Mouse (Mus musculus): ENCODE measurements around the gene Cd84. TPM values are rescaled to one million over a fixed set of nuclear protein-coding genes. Genes with fewer than 3 reads are reported as not detected.
A peak's percentile ranks its signal among the peaks of the same experiment; 100 is the strongest.

Gene Cd84
- total and polyA plus RNA-seq, 3 experiments, result 12.7 to 24.3 (median 17.4) TPM

DNA sequence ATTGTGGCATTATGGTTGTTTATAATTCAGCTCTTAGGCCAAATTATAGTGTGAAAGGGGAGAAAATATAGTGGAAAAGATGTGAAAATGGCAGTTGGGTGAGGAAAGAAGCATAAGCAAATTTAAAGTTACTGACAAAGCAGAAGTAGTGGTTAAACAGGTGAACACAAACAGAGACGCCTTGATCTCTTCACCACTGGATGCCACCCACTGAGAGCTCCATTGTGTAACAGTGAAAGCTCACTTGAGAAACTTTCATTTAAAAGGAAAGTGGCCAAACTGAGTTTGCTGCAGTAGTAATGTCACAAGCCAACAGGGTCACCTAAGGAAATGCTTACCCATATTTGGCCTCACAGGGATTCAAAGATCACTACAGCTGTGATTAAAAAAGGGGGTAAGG lies 18.2 kb upstream of the Cd84 start:
- dilution Hi-C loops (cut with MboI; ENCODE audit: extremely low pct_ligation_motif_present, extremely low pct_unique_long_range_greater_than_20kb, low sequenced_read_pairs), result no loop called here
- no peak for DNase-seq (ENCODE audit: extremely low read depth)
- Histone ChIP-seq H3K79me2 (replicated peaks; ENCODE audit: control insufficient read depth, extremely low read depth, insufficient read depth, poor library complexity, severe bottlenecking) (no peaks in the 10 kb centered on the region), H3K9ac (ENCODE audit: insufficient read depth, low read depth) (no peak overlapping the region), H3K4me2 (ENCODE audit: insufficient read depth, low read depth, poor library complexity, severe bottlenecking) (no peak overlapping the region), H3K9me3 (replicated peaks; ENCODE audit: low read length) (peaks cover 5% of the 10 kb centered on the region), H3K27ac (ENCODE audit: insufficient read depth, low read depth) (no peak overlapping the region), H3K4me1 (ENCODE audit: control insufficient read depth in 1 of 2, insufficient read depth in 2 of 2) (peaks cover 2 to 26% of the 10 kb centered on the region in 2 experiments; a peak in 3 of 4 replicates), H3K27me3 (replicated peaks) (no peaks in the 10 kb centered on the region), H3K4me3 (replicated peaks in 1 of 3; ENCODE audit: low read depth in 2 of 3, low read length in 2 of 3, poor library complexity in 1 of 3) (no peak overlapping the region), H3K36me3 (replicated peaks in 1 of 2; ENCODE audit: control insufficient read depth in 1 of 2, insufficient read depth in 1 of 2, low read length in 1 of 2) (no peaks in the 10 kb centered on the region)
- TF ChIP-seq KAT2A (IDR thresholded peaks at IDR 0.05; ENCODE audit: insufficient replicate concordance, low read length) (no peak), JUN (IDR thresholded peaks at IDR 0.05; ENCODE audit: insufficient read depth, low read depth, low read length) (no peak), MYC (IDR thresholded peaks at IDR 0.05; ENCODE audit: low read depth, low read length) (no peak), ZC3H11A (IDR thresholded peaks at IDR 0.05; ENCODE audit: low read depth, low read length) (no peak), ZNF384 (IDR thresholded peaks at IDR 0.05; ENCODE audit: low read depth, low read length) (no peak), ELF1 (IDR thresholded peaks at IDR 0.05; ENCODE audit: low read depth, low read length) (no peak), GABPA (IDR thresholded peaks at IDR 0.05; ENCODE audit: insufficient replicate concordance, low read depth, low read length) (no peak), E2F4 (IDR thresholded peaks at IDR 0.05; ENCODE audit: insufficient replicate concordance, low read depth, low read length) (no peak), CTCF (conservative IDR thresholded peaks at IDR 0.05 in 1 of 2, IDR thresholded peaks at IDR 0.05 in 1 of 2; ENCODE audit: low read depth in 2 of 2, low read length in 2 of 2) (no peak), POLR2AphosphoS2 (IDR thresholded peaks at IDR 0.05; ENCODE audit: low read depth, low read length) (no peak), SMC3 (IDR thresholded peaks at IDR 0.05; ENCODE audit: low read depth, low read length) (no peak), MXI1 (IDR thresholded peaks at IDR 0.05; ENCODE audit: low read depth, low read length) (no peak), HCFC1 (IDR thresholded peaks at IDR 0.05; ENCODE audit: low read depth, low read length) (no peak)
- in situ Hi-C loops (cut with MboI; ENCODE audit: low pct_ligation_motif_present, low pct_unique_long_range_greater_than_20kb, low sequenced_read_pairs), result loop anchor here (25.0 kb wide), 1 partner anchor 491 kb away; no protein-coding TSS in a partner anchor

DNA sequence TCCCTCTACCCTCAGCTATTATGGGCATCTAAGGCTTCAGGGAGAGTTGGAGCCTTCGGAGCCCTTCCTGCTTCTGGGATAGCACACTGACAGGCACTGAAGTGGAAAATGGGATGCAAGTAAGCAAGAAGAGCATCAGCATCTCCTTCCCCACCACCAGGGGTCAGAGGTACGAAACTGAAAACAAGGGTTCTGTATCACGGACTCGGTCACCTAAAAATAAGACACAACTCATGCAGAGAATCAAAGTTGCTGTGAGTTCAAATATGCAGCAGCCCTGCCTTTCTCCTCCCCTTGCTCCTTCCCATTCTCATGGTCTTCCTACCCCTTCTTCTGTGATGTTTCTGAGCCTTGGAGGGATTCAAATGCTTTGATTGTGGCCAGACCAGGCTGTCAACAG lies 14.0 kb upstream of the Cd84 start:
- Histone ChIP-seq H3K36me3 (replicated peaks in 1 of 2; ENCODE audit: control insufficient read depth in 1 of 2, insufficient read depth in 1 of 2, low read length in 1 of 2) (no peaks in the 10 kb centered on the region), H3K9me3 (replicated peaks; ENCODE audit: low read length) (peaks cover 7% of the 10 kb centered on the region), H3K4me1 (ENCODE audit: control insufficient read depth in 1 of 2, insufficient read depth in 2 of 2) (peaks cover 2 to 31% of the 10 kb centered on the region in 2 experiments; a peak in 3 of 4 replicates), H3K27ac (ENCODE audit: insufficient read depth, low read depth) (no peak overlapping the region), H3K9ac (ENCODE audit: insufficient read depth, low read depth) (no peak overlapping the region; the same call in 1 of the 2 replicates), H3K4me2 (ENCODE audit: insufficient read depth, low read depth, poor library complexity, severe bottlenecking) (peak overlapping the region; percentile 81), H3K27me3 (replicated peaks) (no peaks in the 10 kb centered on the region), H3K4me3 (replicated peaks in 1 of 3; ENCODE audit: low read depth in 2 of 3, low read length in 2 of 3, poor library complexity in 1 of 3) (peak overlapping the region in 1 of 3 experiments; percentile 32), H3K79me2 (replicated peaks; ENCODE audit: control insufficient read depth, extremely low read depth, insufficient read depth, poor library complexity, severe bottlenecking) (no peaks in the 10 kb centered on the region)
- in situ Hi-C loops (cut with MboI; ENCODE audit: low pct_ligation_motif_present, low pct_unique_long_range_greater_than_20kb, low sequenced_read_pairs), result loop anchor here (5.0 kb wide), 1 partner anchor 177 kb away; no protein-coding TSS in a partner anchor
- peak; percentile 50 for DNase-seq (ENCODE audit: extremely low read depth)
- dilution Hi-C loops (cut with MboI; ENCODE audit: extremely low pct_ligation_motif_present, extremely low pct_unique_long_range_greater_than_20kb, low sequenced_read_pairs), result no loop called here
- TF ChIP-seq IRF4 (IDR thresholded peaks at IDR 0.05; ENCODE audit: low read depth, low read length), result peak; percentile 64
- no peak for TF ChIP-seq CHD2 (IDR thresholded peaks at IDR 0.05; ENCODE audit: low read length)
- no peak for TF ChIP-seq EP300 (IDR thresholded peaks at IDR 0.05; ENCODE audit: low read length)
- TF ChIP-seq SMC3 (IDR thresholded peaks at IDR 0.05; ENCODE audit: low read depth, low read length), result peak; percentile 71
- TF ChIP-seq CTCF (conservative IDR thresholded peaks at IDR 0.05 in 1 of 2, IDR thresholded peaks at IDR 0.05 in 1 of 2; ENCODE audit: low read depth in 2 of 2, low read length in 2 of 2), result peak; percentile 29 to 74; a peak in 3 of 4 replicates
- 0 out of 2 replicates have a peak, but pooled peaks have one; percentile 3 for TF ChIP-seq NELFE (IDR thresholded peaks at IDR 0.05; ENCODE audit: low read depth, low read length)
- 0 out of 2 replicates have a peak, but pooled peaks have one; percentile 6 for TF ChIP-seq JUND (conservative IDR thresholded peaks at IDR 0.05; ENCODE audit: low read depth, low read length)
- peak; percentile 53 for TF ChIP-seq RAD21 (IDR thresholded peaks at IDR 0.05; ENCODE audit: low read depth, low read length)
